Mouse (Mus musculus): ENCODE measurements at regions not wholly inside any gene's neighbourhood (a gene's known extent, or its start where the extent isn't known, plus 50 kb on each side); places are given as distances from the start of the nearest gene placed in this dataset.

DNA sequence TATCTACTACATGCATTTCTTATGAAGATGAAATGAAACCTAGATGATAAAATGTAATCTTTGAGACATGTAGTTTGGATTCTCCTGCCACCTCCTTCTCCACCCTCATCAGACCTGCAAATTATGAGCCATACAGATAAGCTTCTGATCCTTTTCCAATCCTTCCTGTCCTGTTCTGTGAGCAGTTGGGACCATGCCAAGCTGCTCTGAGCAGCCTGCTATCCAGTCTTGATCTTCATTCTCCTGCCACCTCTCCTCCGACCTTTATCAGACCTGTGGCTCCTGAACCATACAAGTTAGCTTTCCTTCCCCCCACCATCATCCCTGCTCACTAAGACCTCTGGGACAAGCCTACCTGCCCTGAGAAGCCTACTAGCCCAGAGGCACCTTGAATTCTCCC, 689.8 kb upstream of the Map3k7 start:
- no peak for ATAC-seq (replicated peaks; ENCODE audit: insufficient number of reproducible peaks, insufficient read depth, low FRiP score, low read depth)
- WGBS = 43% methylated on average over 1 of the region's 1 CpGs

DNA sequence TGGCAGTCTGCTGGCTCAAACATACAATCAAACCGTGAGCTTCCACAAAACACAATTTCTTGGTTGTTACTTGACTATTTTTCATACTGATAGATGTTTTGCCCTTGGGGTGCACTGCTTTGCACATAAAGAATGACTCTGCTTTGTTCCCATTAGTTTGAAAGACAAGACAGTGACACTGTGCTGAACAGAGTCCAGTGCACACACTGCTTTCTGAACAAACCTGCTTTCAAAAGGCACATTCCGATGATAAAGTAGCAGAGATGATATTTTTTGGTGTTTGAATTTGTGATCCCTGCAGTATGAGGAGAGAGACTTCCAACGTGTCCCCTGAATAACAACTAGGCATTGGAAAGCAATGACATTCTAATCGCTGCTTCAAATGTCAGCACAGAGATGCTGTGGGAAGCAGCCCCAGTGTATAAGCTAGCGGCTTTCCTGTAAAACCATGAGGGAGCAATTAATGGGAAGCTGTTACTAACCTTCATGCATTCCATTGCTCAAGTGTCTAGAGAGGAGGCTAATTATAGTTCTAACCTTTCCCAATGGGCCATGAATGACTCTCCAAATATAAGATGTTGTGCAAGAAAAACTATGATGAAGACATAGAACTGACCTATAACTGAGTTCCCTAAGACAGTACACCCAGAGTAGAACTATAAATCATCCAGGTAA, 673.5 kb upstream of the Map3k7 start:
- Histone ChIP-seq H3K27me3 (no peaks in the 10 kb centered on the region), H3K36me3 (no peaks in the 10 kb centered on the region), H3K4me2 (peak overlapping the region; percentile 32; the same call in 1 of the 2 replicates), H3K9me3 (replicated peaks) (no peaks in the 10 kb centered on the region), H3K9ac (no peak overlapping the region), H3K4me3 (no peak overlapping the region), H3K27ac (peak overlapping the region; percentile 69), H3K4me1 (replicated peaks) (peaks cover 12% of the 10 kb centered on the region)
- 38% methylated on average over 5 of the region's 5 CpGs for WGBS
- ATAC-seq (replicated peaks; ENCODE audit: insufficient number of reproducible peaks, insufficient read depth, low FRiP score, low read depth) = no peak; the same call in 1 of the 2 replicates

More for the DNA sequence above, 689.8 kb upstream of the Map3k7 start:
- H3K4me1 ChIP-seq (replicated peaks) = no peaks in the 10 kb centered on the region
- no peaks in the 10 kb centered on the region for H3K27me3 ChIP-seq
- H3K36me3 ChIP-seq = no peaks in the 10 kb centered on the region
- no peaks in the 10 kb centered on the region for H3K9me3 ChIP-seq (replicated peaks)
- no peak overlapping the region for H3K9ac ChIP-seq
- H3K4me2 ChIP-seq = no peak overlapping the region
- H3K4me3 ChIP-seq = no peak overlapping the region
- no peak overlapping the region for H3K27ac ChIP-seq

DNA sequence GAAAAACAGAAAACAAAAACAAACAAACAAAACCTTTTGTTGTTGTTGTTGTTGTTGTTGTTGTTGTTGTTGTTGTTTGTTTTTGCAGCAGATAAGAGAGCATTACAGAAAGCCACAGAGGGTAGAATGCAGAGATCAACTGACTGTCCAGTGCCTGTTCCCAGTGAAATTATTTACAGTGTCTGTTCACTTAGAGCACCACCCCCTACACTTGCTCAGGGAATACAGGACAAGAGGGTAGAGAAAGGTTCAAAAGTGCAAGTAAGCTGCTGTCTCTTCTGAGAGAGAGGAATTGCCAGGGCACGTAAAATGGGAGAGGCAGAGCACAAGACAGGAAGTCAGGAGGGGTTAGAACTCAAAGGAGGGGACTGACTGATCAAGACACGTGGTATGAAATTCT, 670.1 kb upstream of the Map3k7 start:
- Histone ChIP-seq H3K9me3 (replicated peaks) (no peaks in the 10 kb centered on the region), H3K4me2 (no peak overlapping the region), H3K27me3 (no peaks in the 10 kb centered on the region), H3K36me3 (no peaks in the 10 kb centered on the region), H3K9ac (no peak overlapping the region), H3K4me1 (replicated peaks) (peaks cover 12% of the 10 kb centered on the region), H3K4me3 (no peak overlapping the region), H3K27ac (no peak overlapping the region)
- 45% methylated on average over 2 of the region's 2 CpGs for WGBS
- no peak for ATAC-seq (replicated peaks; ENCODE audit: insufficient number of reproducible peaks, insufficient read depth, low FRiP score, low read depth)

DNA sequence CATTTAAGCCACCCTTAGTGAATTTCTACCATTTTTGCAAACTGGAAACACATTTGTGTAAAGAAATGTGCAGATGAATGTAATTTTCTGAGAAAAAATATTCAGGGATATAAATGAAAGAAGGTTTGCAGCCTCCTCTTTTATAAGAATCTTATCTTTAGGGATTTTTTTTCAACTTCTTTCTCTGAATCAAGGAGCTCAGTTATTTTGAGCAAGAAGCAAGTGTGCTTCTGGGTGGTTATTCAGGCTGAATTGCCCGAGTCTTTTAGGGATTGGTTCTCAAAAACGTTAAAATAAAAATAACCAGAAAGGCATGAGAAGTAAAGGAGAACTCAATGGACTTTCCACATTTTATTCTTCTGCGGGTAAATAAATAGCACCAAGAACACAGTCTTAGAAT, 666.0 kb upstream of the Map3k7 start:
- no peaks in the 10 kb centered on the region for H3K27me3 ChIP-seq
- no peak overlapping the region for H3K27ac ChIP-seq
- no peak for ATAC-seq (replicated peaks; ENCODE audit: insufficient number of reproducible peaks, insufficient read depth, low FRiP score, low read depth)
- WGBS = 75% methylated on average over 3 of the region's 3 CpGs
- H3K4me2 ChIP-seq = no peak overlapping the region
- no peak overlapping the region for H3K4me3 ChIP-seq
- H3K36me3 ChIP-seq = no peaks in the 10 kb centered on the region
- H3K4me1 ChIP-seq (replicated peaks) = no peaks in the 10 kb centered on the region
- H3K9ac ChIP-seq = no peak overlapping the region
- no peaks in the 10 kb centered on the region for H3K9me3 ChIP-seq (replicated peaks)

DNA sequence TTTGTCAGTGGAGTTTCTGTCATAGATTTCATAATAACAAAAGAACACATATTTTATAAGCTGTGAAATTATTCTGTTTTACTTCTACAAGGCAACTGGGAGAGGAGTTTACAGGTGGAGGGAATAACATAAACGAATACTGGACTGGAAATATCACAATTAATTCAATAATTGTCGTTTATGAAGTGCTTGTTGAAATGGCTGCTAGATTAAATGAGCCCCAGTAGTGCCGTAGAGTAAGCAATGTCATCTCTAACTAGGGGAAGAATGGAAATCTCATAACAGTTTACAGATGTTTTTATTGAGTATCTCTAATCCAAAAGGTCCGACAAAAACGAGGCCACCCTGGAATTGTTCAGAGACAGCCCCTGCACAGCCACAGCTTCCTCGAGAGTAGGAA, 644.6 kb upstream of the Map3k7 start:
- H3K4me2 ChIP-seq = no peak overlapping the region
- ATAC-seq (replicated peaks; ENCODE audit: insufficient number of reproducible peaks, insufficient read depth, low FRiP score, low read depth) = no peak
- no peaks in the 10 kb centered on the region for H3K36me3 ChIP-seq
- no peaks in the 10 kb centered on the region; the same call in 1 of the 2 replicates for H3K4me1 ChIP-seq (replicated peaks)
- H3K4me3 ChIP-seq = no peak overlapping the region
- no peak overlapping the region for H3K9ac ChIP-seq
- 49% methylated on average over 6 of the region's 6 CpGs for WGBS
- H3K27ac ChIP-seq = no peak overlapping the region
- no peaks in the 10 kb centered on the region for H3K27me3 ChIP-seq
- H3K9me3 ChIP-seq (replicated peaks) = no peaks in the 10 kb centered on the region

DNA sequence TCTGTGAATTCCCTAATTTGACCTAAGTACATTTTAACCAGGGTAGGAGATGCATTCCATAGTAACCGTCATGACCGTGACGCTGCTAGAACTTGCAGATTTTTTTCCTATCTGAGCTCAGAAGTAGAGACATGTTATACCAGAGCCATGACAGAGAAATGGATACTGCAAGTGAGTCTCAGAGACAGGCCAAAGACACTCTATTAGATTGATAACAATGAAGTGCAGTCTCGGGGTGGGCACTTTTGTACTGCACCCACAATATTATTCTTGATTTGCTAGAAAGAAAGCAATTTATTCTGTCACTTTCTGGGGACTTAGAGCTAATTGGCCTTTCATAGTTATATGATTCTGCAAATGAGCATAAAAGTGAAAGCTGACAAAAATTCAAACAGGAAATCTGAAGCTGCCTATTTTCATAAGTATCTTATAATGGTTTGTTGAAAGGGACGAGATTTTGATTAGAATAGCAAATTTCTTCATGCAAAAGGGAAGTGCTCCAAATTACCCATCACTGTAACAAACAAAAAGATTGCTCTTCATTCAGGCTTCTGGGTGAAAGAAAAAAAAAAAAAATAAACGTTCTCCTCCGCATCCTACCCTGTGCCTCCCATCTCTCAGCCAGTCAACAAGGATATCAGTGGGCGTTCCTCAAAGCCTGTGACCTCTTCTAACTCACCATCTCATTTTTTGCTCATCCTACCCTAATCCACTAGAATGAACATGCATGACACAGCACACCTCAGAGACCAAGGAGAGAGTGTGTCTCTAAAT, 643.0 kb upstream of the Map3k7 start:
- no peaks in the 10 kb centered on the region for H3K9me3 ChIP-seq (replicated peaks)
- WGBS = 71% methylated on average over 8 of the region's 8 CpGs
- no peaks in the 10 kb centered on the region for H3K36me3 ChIP-seq
- no peak overlapping the region for H3K4me2 ChIP-seq
- H3K27ac ChIP-seq = no peak overlapping the region
- H3K27me3 ChIP-seq = no peaks in the 10 kb centered on the region
- H3K4me3 ChIP-seq = no peak overlapping the region
- no peaks in the 10 kb centered on the region; the same call in 1 of the 2 replicates for H3K4me1 ChIP-seq (replicated peaks)
- no peak for ATAC-seq (replicated peaks; ENCODE audit: insufficient number of reproducible peaks, insufficient read depth, low FRiP score, low read depth)
- H3K9ac ChIP-seq = no peak overlapping the region

DNA sequence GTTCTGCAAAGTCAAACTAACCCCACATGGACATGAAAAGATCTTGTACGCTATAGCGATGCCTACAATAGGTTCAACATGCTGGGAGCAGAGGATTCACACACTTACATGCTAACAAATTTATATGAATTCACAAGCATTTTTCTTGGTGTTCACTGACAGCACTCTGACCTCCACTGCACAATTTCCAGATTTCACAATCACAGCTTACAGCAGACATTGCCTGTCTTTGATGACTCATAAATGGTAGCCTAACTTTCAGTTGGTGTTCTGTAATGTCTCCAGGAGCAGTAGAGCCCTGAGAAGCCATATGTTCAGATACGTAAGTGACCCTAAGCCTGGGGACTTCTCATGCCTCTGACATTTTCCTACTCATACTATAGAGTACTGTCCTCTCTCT, 640.1 kb upstream of the Map3k7 start:
- no peak for ATAC-seq (replicated peaks; ENCODE audit: insufficient number of reproducible peaks, insufficient read depth, low FRiP score, low read depth)
- no peak overlapping the region for H3K9ac ChIP-seq
- no peaks in the 10 kb centered on the region for H3K36me3 ChIP-seq
- H3K4me1 ChIP-seq (replicated peaks) = no peaks in the 10 kb centered on the region; the same call in 1 of the 2 replicates
- no peak overlapping the region for H3K27ac ChIP-seq
- WGBS = 89% methylated on average over 3 of the region's 3 CpGs
- no peak overlapping the region for H3K4me3 ChIP-seq
- no peaks in the 10 kb centered on the region for H3K9me3 ChIP-seq (replicated peaks)
- H3K4me2 ChIP-seq = no peak overlapping the region
- H3K27me3 ChIP-seq = no peaks in the 10 kb centered on the region

DNA sequence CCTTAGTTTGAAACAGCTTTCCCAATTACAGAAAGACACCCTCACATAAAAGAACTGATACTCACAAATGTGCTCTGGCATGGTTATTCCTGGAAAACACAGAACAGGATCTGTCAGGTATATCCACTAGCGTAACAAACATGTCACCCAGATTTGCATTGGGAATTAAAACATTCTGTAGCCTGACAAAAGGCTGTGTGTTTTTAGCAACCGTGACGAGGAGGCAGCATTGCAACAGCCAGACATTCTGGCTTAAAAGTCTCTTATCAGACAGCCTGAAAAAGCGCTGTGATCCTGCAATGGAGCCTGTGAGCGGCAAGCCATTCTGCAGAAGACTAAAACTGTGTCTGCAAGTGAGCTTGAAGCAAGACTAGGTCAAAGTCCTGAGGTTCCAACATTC, 635.1 kb upstream of the Map3k7 start:
- no peak overlapping the region for H3K4me2 ChIP-seq
- no peaks in the 10 kb centered on the region for H3K4me1 ChIP-seq (replicated peaks)
- H3K9ac ChIP-seq = no peak overlapping the region
- H3K9me3 ChIP-seq (replicated peaks) = no peaks in the 10 kb centered on the region
- ATAC-seq (replicated peaks; ENCODE audit: insufficient number of reproducible peaks, insufficient read depth, low FRiP score, low read depth) = no peak
- H3K27me3 ChIP-seq = no peaks in the 10 kb centered on the region
- H3K36me3 ChIP-seq = no peaks in the 10 kb centered on the region
- whole genome bisulfite sequencing = 26% methylated on average over 5 of the region's 5 CpGs
- no peak overlapping the region for H3K4me3 ChIP-seq
- no peak overlapping the region for H3K27ac ChIP-seq

DNA sequence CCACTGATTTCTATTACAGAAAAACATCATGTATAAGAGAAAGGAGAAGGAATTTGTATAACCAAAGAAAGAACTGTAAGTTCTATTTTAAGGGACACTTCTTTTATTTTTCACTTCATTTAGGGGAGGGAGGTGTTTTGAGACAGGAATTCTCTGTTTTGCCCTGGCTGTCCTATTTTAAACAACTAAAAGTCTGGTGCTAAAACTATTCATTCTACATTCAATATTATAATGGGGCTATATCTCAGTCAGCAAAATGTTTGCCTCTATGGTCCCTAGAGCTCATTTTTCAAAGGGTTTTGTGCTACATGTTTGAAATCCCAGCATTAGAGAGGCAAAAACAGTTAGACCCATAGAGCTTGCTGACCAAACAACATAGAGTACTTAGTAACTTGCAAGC, 632.8 kb upstream of the Map3k7 start:
- no peak overlapping the region for H3K9ac ChIP-seq

DNA sequence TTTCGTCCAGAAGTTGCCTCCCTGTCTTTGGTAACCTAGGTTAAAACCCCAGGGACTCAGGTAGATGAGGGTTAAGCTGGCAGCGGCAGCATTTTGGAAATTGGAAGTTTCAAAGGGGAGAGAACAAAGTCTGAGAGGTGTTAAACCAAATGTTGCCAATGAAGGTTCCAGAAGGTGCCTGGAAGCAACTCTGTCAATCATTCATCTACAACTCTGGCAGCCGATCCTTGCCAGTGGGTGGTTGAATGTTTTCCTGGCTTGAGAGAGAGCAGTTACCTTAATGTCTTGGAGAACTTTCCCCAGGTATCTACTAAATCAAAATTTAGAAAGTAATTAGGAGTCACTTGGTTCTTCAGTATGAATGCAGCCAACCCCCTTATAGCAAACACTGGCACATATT, 628.2 kb upstream of the Map3k7 start:
- no peak overlapping the region for H3K4me3 ChIP-seq
- H3K27ac ChIP-seq = no peak overlapping the region
- no peak overlapping the region for H3K4me2 ChIP-seq
- 77% methylated on average over 3 of the region's 3 CpGs for WGBS
- no peaks in the 10 kb centered on the region for H3K36me3 ChIP-seq
- no peak overlapping the region for H3K9ac ChIP-seq
- no peaks in the 10 kb centered on the region for H3K27me3 ChIP-seq
- no peak for ATAC-seq (replicated peaks; ENCODE audit: insufficient number of reproducible peaks, insufficient read depth, low FRiP score, low read depth)
- H3K4me1 ChIP-seq (replicated peaks) = no peaks in the 10 kb centered on the region
- no peaks in the 10 kb centered on the region for H3K9me3 ChIP-seq (replicated peaks)

More for the DNA sequence above, 632.8 kb upstream of the Map3k7 start:
- no peaks in the 10 kb centered on the region for H3K4me1 ChIP-seq (replicated peaks)
- H3K4me2 ChIP-seq = no peak overlapping the region
- ATAC-seq (replicated peaks; ENCODE audit: insufficient number of reproducible peaks, insufficient read depth, low FRiP score, low read depth) = no peak
- H3K27me3 ChIP-seq = no peaks in the 10 kb centered on the region
- H3K27ac ChIP-seq = no peak overlapping the region
- H3K4me3 ChIP-seq = no peak overlapping the region
- no peaks in the 10 kb centered on the region for H3K36me3 ChIP-seq
- no peaks in the 10 kb centered on the region for H3K9me3 ChIP-seq (replicated peaks)

DNA sequence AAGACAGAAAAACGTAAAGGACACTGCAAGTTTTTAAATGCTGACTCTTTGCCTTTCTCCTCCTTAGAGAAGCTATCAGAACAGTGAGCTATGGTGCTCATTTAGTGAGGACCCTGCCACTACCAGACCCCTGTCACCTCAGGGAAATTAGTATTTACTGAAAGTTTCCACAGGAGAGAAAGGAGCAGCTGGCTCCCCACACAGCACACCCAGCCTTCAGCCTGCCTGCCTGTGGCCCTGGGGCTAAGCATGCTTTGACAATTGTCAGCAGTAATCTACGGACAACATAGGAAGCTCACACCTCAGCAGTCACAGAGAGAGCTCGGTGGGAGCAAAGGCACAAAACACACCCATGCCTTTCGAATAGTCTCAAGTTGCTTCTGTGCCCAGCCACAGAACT, 625.9 kb upstream of the Map3k7 start:
- whole genome bisulfite sequencing = 61% methylated on average over 4 of the region's 4 CpGs
- no peaks in the 10 kb centered on the region for H3K27me3 ChIP-seq
- H3K4me1 ChIP-seq (replicated peaks) = no peaks in the 10 kb centered on the region
- H3K36me3 ChIP-seq = no peaks in the 10 kb centered on the region
- H3K4me3 ChIP-seq = no peak overlapping the region
- no peak for ATAC-seq (replicated peaks; ENCODE audit: insufficient number of reproducible peaks, insufficient read depth, low FRiP score, low read depth)
- no peak overlapping the region for H3K4me2 ChIP-seq
- no peak overlapping the region for H3K9ac ChIP-seq
- no peak overlapping the region for H3K27ac ChIP-seq
- H3K9me3 ChIP-seq (replicated peaks) = no peaks in the 10 kb centered on the region
